Mouse (Mus musculus) intestine, embryonic 16.5 days (tissue): ENCODE measurements at regions not wholly inside any gene's neighbourhood (a gene's known extent, or its start where the extent isn't known, plus 50 kb on each side); places are given as distances from the start of the nearest gene placed in this dataset.

ENCODE experiments used
- ATAC-seq: fragments of 200-750 bp; cut with Nextera tagmentation; 2 replicates; pipeline ENCODE4 v1.8.0; 2017; ENCODE audit warnings: moderate TSS enrichment, moderate library complexity
- H3K27ac ChIP-seq: fragments of 300-500 bp; sonication (generic); 2 replicates; pipeline ENCODE4 v1.5.1; 2014; ENCODE audit warnings: mild to moderate bottlenecking, low read length
- H3K27me3 ChIP-seq: fragments of 300-500 bp; sonication (generic); replicated peaks from 2 replicates; pipeline ENCODE4 v1.6.1; 2014; ENCODE audit warnings: low read length, control low read depth, mixed read lengths; ENCODE audit not compliant: control insufficient read depth, insufficient read depth
- H3K36me3 ChIP-seq: fragments of 300-500 bp; sonication (generic); 2 replicates; pipeline ENCODE4 v1.6.1; 2014; ENCODE audit warnings: low read length, control low read depth; ENCODE audit not compliant: control insufficient read depth, insufficient read depth
- H3K4me1 ChIP-seq: fragments of 300-500 bp; sonication (generic); 2 replicates; pipeline ENCODE4 v1.6.1; 2014; ENCODE audit warnings: low read length, control low read depth, mixed read lengths; ENCODE audit not compliant: control insufficient read depth, insufficient read depth
- H3K4me2 ChIP-seq: fragments of 300-500 bp; sonication (generic); 2 replicates; pipeline ENCODE4 v1.6.1; 2014; ENCODE audit warnings: low read depth, low read length, control low read depth
- H3K4me3 ChIP-seq: fragments of 300-500 bp; sonication (generic); 2 replicates; pipeline ENCODE4 v1.5.1; 2014; ENCODE audit warnings: mild to moderate bottlenecking, low read length
- H3K9ac ChIP-seq: fragments of 300-500 bp; sonication (generic); 2 replicates; pipeline ENCODE4 v1.6.1; 2014; ENCODE audit warnings: low read depth, low read length
- H3K9me3 ChIP-seq: fragments of 300-500 bp; sonication (generic); 2 replicates; pipeline ENCODE4 v1.6.1; 2016; ENCODE audit warnings: low read length, control low read depth; ENCODE audit not compliant: control insufficient read depth
- WGBS: fragments of 180-500 bp; shearing (Covaris S2); extraction: QIAGEN DNeasy Blood & Tissue Kit; methylation state at CpG from one replicate; pipeline ENCODE4 v1.1.7; 2014; 5-methylcytosine and 5-hydroxymethylcytosine counted together

DNA sequence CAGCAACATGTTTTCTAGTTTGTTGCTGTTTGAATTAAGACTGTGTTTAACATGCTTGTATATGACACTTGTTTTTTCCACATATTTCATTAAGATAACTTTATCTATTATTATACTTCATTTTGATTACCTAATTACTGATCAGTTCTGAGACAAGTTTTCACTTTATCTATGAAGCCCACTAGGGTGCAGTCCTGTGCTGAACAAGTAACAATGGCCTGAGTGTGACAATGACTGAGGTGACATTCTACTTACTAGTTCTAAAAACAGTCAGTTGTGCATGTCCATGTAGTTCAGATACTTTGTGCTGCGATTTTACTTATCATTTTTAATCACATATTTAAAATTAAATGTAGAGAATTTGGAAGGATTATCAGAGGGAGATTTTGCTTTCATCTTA lies 1795.2 kb upstream of the Gm37988 start:
- H3K27me3 ChIP-seq = no peaks in the 10 kb centered on the region
- no peak for ATAC-seq
- H3K4me1 ChIP-seq = no peaks in the 10 kb centered on the region
- H3K4me3 ChIP-seq = no peak overlapping the region
- no peak overlapping the region for H3K27ac ChIP-seq
- no peak overlapping the region for H3K9ac ChIP-seq
- no peaks in the 10 kb centered on the region for H3K36me3 ChIP-seq
- 59% methylated on average over 1 of the region's 1 CpGs for WGBS
- H3K9me3 ChIP-seq = no peaks in the 10 kb centered on the region
- H3K4me2 ChIP-seq = no peak overlapping the region

DNA sequence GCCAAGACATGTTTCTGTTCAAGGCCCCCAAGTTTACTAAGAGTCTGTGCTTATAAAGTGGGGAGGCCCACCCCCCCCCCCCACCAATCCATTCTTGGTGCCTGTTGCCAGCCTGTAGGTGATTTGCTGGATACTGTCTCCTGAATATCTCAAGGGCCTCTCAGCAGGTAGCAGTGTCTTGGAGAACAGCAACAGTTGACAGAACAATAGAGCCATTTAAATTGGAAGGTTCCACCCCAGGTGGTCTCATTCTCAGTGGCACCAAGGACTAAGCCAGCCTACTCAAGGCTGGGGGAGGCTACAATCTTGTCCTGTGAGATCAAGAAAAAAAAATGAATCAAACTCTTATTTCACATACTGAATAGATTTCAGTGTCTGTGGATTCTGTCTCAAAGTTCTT lies 1744.9 kb upstream of the Gm37988 start:
- no peaks in the 10 kb centered on the region for H3K27me3 ChIP-seq
- H3K4me3 ChIP-seq = no peak overlapping the region
- no peak overlapping the region for H3K9ac ChIP-seq
- H3K9me3 ChIP-seq = no peaks in the 10 kb centered on the region
- H3K36me3 ChIP-seq = no peaks in the 10 kb centered on the region
- H3K27ac ChIP-seq = no peak overlapping the region
- H3K4me1 ChIP-seq = no peaks in the 10 kb centered on the region
- H3K4me2 ChIP-seq = no peak overlapping the region
- no peak for ATAC-seq

DNA sequence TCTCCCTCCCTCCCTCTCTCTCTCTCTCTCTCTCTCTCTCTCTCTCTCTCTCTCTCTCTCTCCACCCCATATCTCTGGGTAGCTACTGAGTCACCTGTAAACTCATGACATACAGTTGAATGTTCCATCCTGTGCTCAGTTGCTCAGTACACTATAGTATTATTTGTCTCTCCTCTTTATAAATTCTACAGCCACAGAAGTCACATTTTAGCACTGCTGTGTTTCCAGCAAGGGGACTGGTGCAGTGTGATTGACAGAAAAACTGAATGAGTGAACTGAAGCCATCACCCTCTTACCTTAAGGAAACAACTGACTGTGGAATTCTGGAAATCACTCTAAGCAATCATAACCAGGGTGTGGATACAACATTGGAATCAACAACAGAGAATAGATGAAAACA lies 1713.3 kb upstream of the Gm37988 start:
- Histone ChIP-seq H3K27me3 (no peaks in the 10 kb centered on the region), H3K4me2 (no peak overlapping the region), H3K4me1 (no peaks in the 10 kb centered on the region), H3K9ac (no peak overlapping the region), H3K9me3 (no peaks in the 10 kb centered on the region), H3K27ac (no peak overlapping the region), H3K4me3 (no peak overlapping the region), H3K36me3 (no peaks in the 10 kb centered on the region)
- no peak for ATAC-seq

DNA sequence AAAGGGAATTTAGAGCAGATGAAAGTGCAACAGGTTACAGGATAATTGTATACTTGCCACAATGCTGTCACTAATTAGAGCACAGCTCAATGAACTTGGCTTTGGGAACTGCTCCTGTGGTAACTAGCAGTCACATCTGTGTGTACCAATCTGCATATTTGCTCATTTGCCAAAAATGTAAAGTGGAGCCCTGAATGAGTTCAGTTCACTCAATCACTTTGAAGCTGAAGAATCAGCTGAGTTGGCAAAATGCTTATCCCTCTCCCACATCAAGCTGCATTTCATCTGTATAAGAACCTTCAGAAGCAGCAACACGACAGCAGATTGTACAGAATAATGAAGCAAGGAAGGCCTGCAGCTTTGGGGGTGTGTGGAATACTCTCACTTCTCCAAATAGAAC lies 1712.8 kb upstream of the Gm37988 start:
- Histone ChIP-seq H3K9ac (no peak overlapping the region), H3K27me3 (no peaks in the 10 kb centered on the region), H3K4me3 (no peak overlapping the region), H3K36me3 (no peaks in the 10 kb centered on the region), H3K4me2 (no peak overlapping the region), H3K9me3 (no peaks in the 10 kb centered on the region), H3K27ac (no peak overlapping the region), H3K4me1 (no peaks in the 10 kb centered on the region)
- 68% methylated on average over 1 of the region's 1 CpGs for WGBS
- ATAC-seq = no peak

DNA sequence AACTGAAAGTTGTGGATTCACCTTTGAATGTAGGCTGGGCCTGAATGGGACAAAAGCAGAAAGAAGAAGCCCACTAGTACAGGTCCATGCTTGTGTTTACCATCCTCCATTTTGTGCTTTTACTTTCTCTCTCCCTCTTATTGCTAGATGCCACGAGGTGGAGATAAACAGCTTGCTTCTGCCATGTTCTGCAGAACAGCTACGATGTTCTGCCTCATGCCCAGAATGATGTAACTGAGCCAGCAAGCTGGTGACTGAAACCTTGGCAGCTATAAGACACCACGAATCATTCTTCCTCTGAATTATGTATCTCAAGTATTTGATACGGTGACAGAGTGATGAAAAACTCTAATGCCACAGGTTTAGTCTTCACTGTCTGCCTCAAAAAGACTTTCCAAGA lies 1694.1 kb upstream of the Gm37988 start:
- H3K4me3 ChIP-seq = no peak overlapping the region

DNA sequence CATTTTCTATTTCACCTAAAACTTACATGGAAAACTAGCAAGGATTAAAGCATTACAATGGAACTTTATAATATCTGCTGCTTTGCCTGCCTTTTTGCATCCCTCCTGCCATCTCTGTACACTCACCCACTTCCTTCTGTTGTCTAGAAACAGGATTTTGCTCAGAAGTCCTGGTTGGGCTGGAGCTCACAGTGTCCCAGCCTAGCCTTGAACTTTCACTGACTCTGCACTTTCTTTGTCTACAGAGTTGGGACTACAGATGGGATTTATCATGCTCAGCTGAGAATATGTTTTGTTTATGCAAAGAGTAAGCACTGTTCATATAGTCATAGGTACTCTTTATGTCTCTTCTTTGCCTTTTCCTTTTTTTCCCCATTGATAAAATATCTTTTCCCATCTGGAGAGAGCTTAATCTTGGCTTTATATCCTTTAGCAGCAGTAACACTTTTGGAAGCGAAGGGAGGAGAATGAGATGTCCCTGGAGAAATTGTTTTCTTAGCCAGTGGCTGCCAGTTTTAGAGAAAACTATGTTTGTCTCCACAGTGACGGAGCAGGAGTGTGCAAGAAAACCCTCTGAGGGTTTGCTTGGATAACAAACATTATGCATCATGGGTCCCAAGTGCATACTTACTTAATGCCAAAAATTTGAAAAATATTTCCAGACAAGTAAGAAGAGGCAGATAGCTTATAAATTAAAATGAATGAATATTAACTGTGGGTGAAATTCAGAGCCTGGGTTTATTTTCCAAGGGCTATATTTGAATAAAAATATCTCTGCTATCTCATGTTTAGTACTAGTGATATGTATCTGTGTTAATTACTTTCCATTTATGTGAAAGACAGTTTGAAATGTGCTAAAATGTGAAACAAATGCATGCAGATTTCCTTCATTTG lies 1687.9 kb upstream of the Gm37988 start:
- Histone ChIP-seq H3K4me2 (no peak overlapping the region), H3K4me3 (no peak overlapping the region), H3K9ac (no peak overlapping the region), H3K9me3 (no peaks in the 10 kb centered on the region), H3K4me1 (no peaks in the 10 kb centered on the region), H3K27ac (no peak overlapping the region), H3K36me3 (no peaks in the 10 kb centered on the region), H3K27me3 (no peaks in the 10 kb centered on the region)
- peak; percentile 40 for ATAC-seq
- 36% methylated on average over 2 of the region's 2 CpGs for WGBS

More for the DNA sequence above, 1694.1 kb upstream of the Gm37988 start:
- WGBS = 82% methylated on average over 4 of the region's 4 CpGs
- no peak for ATAC-seq
- Histone ChIP-seq H3K4me1 (no peaks in the 10 kb centered on the region), H3K27ac (no peak overlapping the region), H3K4me2 (no peak overlapping the region), H3K9me3 (no peaks in the 10 kb centered on the region), H3K9ac (no peak overlapping the region), H3K27me3 (no peaks in the 10 kb centered on the region), H3K36me3 (no peaks in the 10 kb centered on the region)

DNA sequence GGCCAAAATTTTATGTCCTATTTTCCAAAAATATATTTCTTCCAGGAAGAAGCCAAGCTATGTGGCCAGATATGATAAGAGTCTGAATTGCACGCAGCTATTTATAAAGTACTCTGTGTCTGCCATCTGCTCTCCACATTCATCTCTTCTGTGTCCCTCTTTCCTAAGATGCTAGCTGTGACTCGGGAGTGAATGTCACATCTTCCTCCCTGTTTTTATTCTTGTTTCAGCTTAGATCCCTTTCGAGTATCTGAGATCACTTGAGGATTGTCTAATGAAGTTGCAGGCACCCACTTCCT lies 1687.4 kb upstream of the Gm37988 start:
- no peak overlapping the region for H3K9ac ChIP-seq
- WGBS = 53% methylated on average over 3 of the region's 3 CpGs
- H3K4me3 ChIP-seq = no peak overlapping the region
- no peak overlapping the region for H3K27ac ChIP-seq
- no peaks in the 10 kb centered on the region for H3K27me3 ChIP-seq
- H3K4me2 ChIP-seq = no peak overlapping the region
- H3K36me3 ChIP-seq = no peaks in the 10 kb centered on the region
- no peaks in the 10 kb centered on the region for H3K4me1 ChIP-seq
- ATAC-seq = no peak
- H3K9me3 ChIP-seq = no peaks in the 10 kb centered on the region

DNA sequence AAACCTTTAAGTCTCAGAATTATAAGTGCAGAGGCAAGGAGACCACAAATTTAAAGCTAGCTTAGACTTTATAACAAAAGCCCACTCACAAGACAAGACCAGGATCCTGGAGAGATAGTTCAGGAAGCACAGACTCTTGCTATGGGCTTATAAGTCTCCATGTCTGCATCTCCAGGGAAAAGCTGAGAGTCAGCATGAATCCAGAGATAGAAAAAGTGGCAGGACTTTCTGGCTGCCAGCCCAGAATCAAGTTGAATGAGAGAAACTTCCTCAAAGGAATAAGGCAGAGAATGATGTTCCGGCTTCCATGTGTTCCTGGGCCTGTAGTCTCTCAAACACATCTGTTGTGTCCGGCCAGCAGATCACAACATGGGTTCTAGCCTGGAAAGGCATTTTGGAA lies 1686.4 kb upstream of the Gm37988 start:
- H3K9me3 ChIP-seq = no peaks in the 10 kb centered on the region
- ATAC-seq = 0 out of 2 replicates have a peak, but pooled peaks have one; percentile 28
- H3K4me3 ChIP-seq = no peak overlapping the region
- no peaks in the 10 kb centered on the region for H3K36me3 ChIP-seq
- H3K27ac ChIP-seq = no peak overlapping the region
- H3K9ac ChIP-seq = no peak overlapping the region
- H3K4me1 ChIP-seq = no peaks in the 10 kb centered on the region
- H3K27me3 ChIP-seq = no peaks in the 10 kb centered on the region
- H3K4me2 ChIP-seq = no peak overlapping the region
- WGBS = 41% methylated on average over 2 of the region's 2 CpGs

DNA sequence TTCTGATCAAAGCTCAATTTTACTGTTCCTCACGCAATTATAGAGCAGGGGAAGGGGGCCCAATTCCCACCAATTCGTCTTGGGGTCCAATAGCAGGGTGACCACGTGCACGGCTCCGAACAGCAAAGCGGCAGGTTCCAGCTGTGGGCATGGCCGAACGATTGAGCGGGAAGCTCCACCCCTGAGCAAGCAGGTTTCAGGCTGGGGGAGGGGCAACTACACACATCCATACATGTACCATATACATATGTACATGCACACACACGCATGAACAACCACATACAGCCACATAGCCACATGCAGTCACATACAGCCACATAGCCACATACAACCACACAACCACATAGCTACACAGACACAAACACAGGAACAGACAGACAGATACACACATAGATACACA lies 1685.9 kb upstream of the Gm37988 start:
- Histone ChIP-seq H3K9me3 (no peaks in the 10 kb centered on the region), H3K9ac (no peak overlapping the region), H3K36me3 (no peaks in the 10 kb centered on the region), H3K27ac (no peak overlapping the region), H3K27me3 (no peaks in the 10 kb centered on the region), H3K4me1 (no peaks in the 10 kb centered on the region), H3K4me3 (no peak overlapping the region), H3K4me2 (no peak overlapping the region)
- WGBS = 87% methylated on average over 10 of the region's 10 CpGs
- no peak for ATAC-seq
